9 mouse cellular contexts compared by ENCODE assay signal in the genomic region with DNA sequence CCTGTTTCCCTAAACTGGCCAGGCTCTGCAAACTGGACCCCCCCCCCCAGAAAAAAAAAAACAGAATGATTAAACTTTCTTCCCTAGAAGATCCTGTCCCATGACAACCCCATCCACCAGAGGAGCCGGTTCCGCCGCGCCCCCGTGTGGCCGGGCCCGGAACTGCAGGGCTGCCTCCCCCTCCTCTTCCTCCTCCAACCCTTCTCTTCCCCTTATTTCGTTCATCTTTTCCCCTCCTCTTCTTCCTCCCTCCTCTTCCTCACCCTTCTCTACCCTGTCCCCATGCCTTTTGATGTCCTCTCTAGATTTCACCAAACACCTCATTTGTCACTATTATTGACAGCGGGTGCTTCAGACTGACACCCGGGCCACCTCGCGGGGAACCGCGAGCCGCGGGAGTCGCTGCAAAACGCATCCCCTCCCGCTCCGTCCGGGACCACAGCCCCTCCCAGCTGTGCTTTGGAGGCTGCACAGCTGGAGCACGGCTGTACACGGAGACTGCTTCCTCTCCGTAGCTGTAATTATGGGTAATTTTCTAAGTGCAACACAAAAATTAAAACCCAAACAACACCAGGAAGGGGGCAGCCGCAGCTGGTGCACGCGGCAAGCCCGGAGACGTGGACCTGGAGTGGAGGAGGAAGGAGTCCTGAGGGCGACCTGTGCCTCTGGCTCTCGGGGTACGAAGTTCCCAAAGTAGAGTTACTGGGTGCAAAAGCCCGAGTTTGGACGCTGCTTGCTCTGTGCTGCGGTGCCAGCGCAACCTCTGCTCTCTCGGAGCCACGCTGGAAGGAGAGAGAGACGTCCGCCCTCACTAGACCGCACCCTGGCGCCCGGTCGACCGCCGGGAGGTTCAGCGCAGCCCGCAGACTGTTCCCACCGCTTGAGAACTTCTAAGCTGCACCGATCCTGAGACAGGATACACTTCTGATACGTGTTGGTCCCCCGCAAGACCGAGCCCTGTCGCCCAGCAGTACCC. TPM values are rescaled to one million over a fixed set of nuclear protein-coding genes. Genes with fewer than 3 reads are reported as not detected.
DNase-seq lines count a peak whose midpoint lies in the region; ATAC-seq and TF ChIP-seq lines count a peak whose summit lies in the region.
"Had no signal": no experiment of that assay in that cellular context is flagged by ENCODE, and none has a peak within 500 bp of the region (broad histone marks: within the 10 kb centered on the region; RNA-seq: fewer than 3 reads in every experiment).

No protein-coding gene starts in this region.

- H3K27ac ChIP-seq in gastrocnemius, adult 2 months = peak overlapping the region; percentile 96
- peak overlapping the region; percentile 83 for H3K27ac ChIP-seq in hindbrain, embryonic 15.5 days (replicated peaks)
- H3K27ac ChIP-seq in limb, embryonic 10.5 days = peak overlapping the region; percentile 99

- TF ChIP-seq CTCF in gastrocnemius, adult 2 months (IDR thresholded peaks at IDR 0.05) = peak; percentile 86

- no peaks in the 10 kb centered on the region for H3K27me3 ChIP-seq in hindbrain, embryonic 15.5 days
- H3K27me3 ChIP-seq in limb, embryonic 10.5 days (ENCODE audit: low read depth, poor library complexity, severe bottlenecking) = no peaks in the 10 kb centered on the region
- H3K27me3 ChIP-seq: Patski had no signal

- no peaks in the 10 kb centered on the region for H3K9me3 ChIP-seq in hindbrain, embryonic 15.5 days
- H3K9me3 ChIP-seq in limb, embryonic 10.5 days (replicated peaks) = no peaks in the 10 kb centered on the region

- DNase-seq in frontal cortex, postnatal 25 days (ENCODE audit: low spot score in 2 of 2) = no peak
- DNase-seq in cerebellum, postnatal 14 days = peak; percentile 85 to 91
- DNase-seq in gastrocnemius, adult 2 months = peak; percentile 90
- peak; percentile 97 for DNase-seq in limb, embryonic 10.5 days (ENCODE audit: low spot score)
- peak; percentile 67 for DNase-seq in mesoderm, embryonic 11.5 days (ENCODE audit: low read depth, low spot score)
- DNase-seq in spleen, postnatal 36 days (ENCODE audit: low spot score in 2 of 2) = peak; percentile 79 to 80

- H3K4me2 ChIP-seq in hindbrain, embryonic 15.5 days = peak overlapping the region; percentile 83

- H3K4me1 ChIP-seq in hindbrain, embryonic 15.5 days (replicated peaks) = peaks cover 52% of the 10 kb centered on the region
- peaks cover 60% of the 10 kb centered on the region for H3K4me1 ChIP-seq in limb, embryonic 10.5 days

- ATAC-seq in frontal cortex, adult (ENCODE audit: low TSS enrichment) = 0 out of 2 replicates have a peak, but pooled peaks have one; percentile 2
- no peak for ATAC-seq in hindbrain, embryonic 15.5 days (ENCODE audit: low FRiP score, low read depth)

- under 1% methylated on average over 54 of the region's 54 CpGs for WGBS in hindbrain, embryonic 15.5 days
- WGBS in limb, embryonic 10.5 days = under 1% methylated on average over 54 of the region's 54 CpGs

- no peaks in the 10 kb centered on the region for H3K36me3 ChIP-seq in hindbrain, embryonic 15.5 days
- H3K36me3 ChIP-seq in limb, embryonic 10.5 days = peaks cover 6% of the 10 kb centered on the region

- peak overlapping the region; percentile 42 for H3K9ac ChIP-seq in hindbrain, embryonic 15.5 days

- intact Hi-C loops in gastrocnemius, adult 2 months (cut with DNase I) = loop anchor here (5.0 kb wide), 1 partner anchor 41 kb away; no protein-coding TSS in a partner anchor

- peak overlapping the region; percentile 97 for H3K4me3 ChIP-seq in gastrocnemius, adult 2 months
- peak overlapping the region; percentile 37 for H3K4me3 ChIP-seq in hindbrain, embryonic 15.5 days
- peak overlapping the region; percentile 87 for H3K4me3 ChIP-seq in limb, embryonic 10.5 days

RNA-seq across cellular contexts. Expression of a gene that starts 2.4 kb away (rescaled TPM):
- 10 to 100 TPM in 1 of 2 experiments, 1 to 10 TPM in 1; 9.2 to 14.4 TPM for total RNA-seq in gastrocnemius, adult 2 months (2021)
- 150 and 172 TPM in 2 replicates for polyA plus RNA-seq in hindbrain, embryonic 15.5 days (2015; fragmentation: Nextera tagmentation; extraction: Ambion mirVana)
- polyA plus RNA-seq in limb, embryonic 10.5 days (2016; fragmentation: Nextera tagmentation; extraction: Ambion mirVana) = 164 and 182 TPM in 2 replicates

RNA-seq across cellular contexts. Expression of a gene that starts 4.9 kb away (rescaled TPM):
- under 1 TPM; 0.42 to 0.48 TPM for total RNA-seq in gastrocnemius, adult 2 months (2021)
- 1.1 and 2.2 TPM in 2 replicates for polyA plus RNA-seq in hindbrain, embryonic 15.5 days (2015; fragmentation: Nextera tagmentation; extraction: Ambion mirVana)
- polyA plus RNA-seq in limb, embryonic 10.5 days (2016; fragmentation: Nextera tagmentation; extraction: Ambion mirVana) = 0.38 and 0.64 TPM in 2 replicates

RNA-seq across cellular contexts. Expression of a gene that starts 16.9 kb away (rescaled TPM):
- total RNA-seq in gastrocnemius, adult 2 months (2021) = 1 to 10 TPM; 3.2 to 4.3 TPM
- polyA plus RNA-seq in hindbrain, embryonic 15.5 days (2015; fragmentation: Nextera tagmentation; extraction: Ambion mirVana) = 146 and 152 TPM in 2 replicates
- polyA plus RNA-seq in limb, embryonic 10.5 days (2016; fragmentation: Nextera tagmentation; extraction: Ambion mirVana) = 214 and 225 TPM in 2 replicates

RNA-seq across cellular contexts. Expression of a gene that starts 21.2 kb away (rescaled TPM):
- under 1 TPM in 1 of 2 experiments, not detected in 1; 0.28 TPM for total RNA-seq in gastrocnemius, adult 2 months (2021)
- 0.25 and 0.30 TPM in 2 replicates for polyA plus RNA-seq in hindbrain, embryonic 15.5 days (2015; fragmentation: Nextera tagmentation; extraction: Ambion mirVana)
- not detected in 2 replicates for polyA plus RNA-seq in limb, embryonic 10.5 days (2016; fragmentation: Nextera tagmentation; extraction: Ambion mirVana)

RNA-seq across cellular contexts. Expression of a gene that starts 49.1 kb away (rescaled TPM):
- 10 to 100 TPM in 1 of 2 experiments, 1 to 10 TPM in 1; 9.3 to 22.5 TPM for total RNA-seq in gastrocnemius, adult 2 months (2021)
- polyA plus RNA-seq in hindbrain, embryonic 15.5 days (2015; fragmentation: Nextera tagmentation; extraction: Ambion mirVana) = 76.5 and 77.8 TPM in 2 replicates
- 44.7 and 45.0 TPM in 2 replicates for polyA plus RNA-seq in limb, embryonic 10.5 days (2016; fragmentation: Nextera tagmentation; extraction: Ambion mirVana)

Comparison
In these comparisons a context has a peak if more than half of its experiments do, and no peak if none do; other contexts are left out.
1. DNase-seq: peak in cerebellum, postnatal 14 days (2 of 2), gastrocnemius, adult 2 months (single experiment), limb, embryonic 10.5 days (single experiment), mesoderm, embryonic 11.5 days (single experiment) and spleen, postnatal 36 days (2 of 2); none in frontal cortex, postnatal 25 days (0 of 2).
2. H3K4me3 ChIP-seq: peak in every context shown above with its lines; median percentile 97 in gastrocnemius, adult 2 months; 87 in limb, embryonic 10.5 days; 37 in hindbrain, embryonic 15.5 days.
3. Peak in every context shown above with its lines, with median percentiles within 50 percentile points of each other: H3K27ac ChIP-seq.